Comparison of ENCODE assay signal across 7 mouse cellular contexts in the genomic region with DNA sequence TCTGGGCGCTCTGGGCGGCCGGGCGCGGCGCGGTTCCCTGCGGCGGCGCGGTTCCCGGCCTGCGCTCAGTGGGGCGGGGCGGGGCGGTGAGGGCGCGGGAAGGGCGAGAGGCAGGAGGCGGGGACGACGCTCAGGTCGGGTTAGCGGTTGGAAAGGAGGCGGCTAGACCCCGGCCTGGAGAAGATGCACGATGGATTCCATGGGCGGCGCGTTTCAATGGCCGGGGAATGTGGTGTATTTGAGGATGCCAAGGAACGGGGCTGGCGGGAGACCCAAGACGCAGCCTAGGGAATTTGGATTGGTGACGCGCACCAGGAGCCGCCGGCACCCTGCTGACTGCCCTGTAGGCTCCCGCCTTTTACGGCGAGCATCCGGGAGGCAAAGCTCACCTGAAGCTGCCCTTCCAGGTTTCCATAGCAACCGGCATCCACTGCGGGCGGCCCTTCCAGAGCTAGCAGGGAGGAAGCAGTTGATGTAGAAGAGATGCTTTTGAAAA. TPM values are rescaled to one million over a fixed set of nuclear protein-coding genes. Genes with fewer than 3 reads are reported as not detected.
DNase-seq lines count a peak whose midpoint lies in the region; TF ChIP-seq lines count a peak whose summit lies in the region.

No protein-coding gene starts in this region.

- peak overlapping the region; percentile 94 for H3ac ChIP-seq in C2C12 (ENCODE audit: control insufficient read depth, insufficient read length, low read depth)

- peaks cover 23% of the 10 kb centered on the region for H3K4me1 ChIP-seq in E14TG2a.4 (replicated peaks; ENCODE audit: low read depth, low read length)

- DNase-seq in cerebellum, postnatal 14 days: peak; percentile 76 to 80
- peak; percentile 50 to 62 for DNase-seq in frontal cortex, postnatal 14 days (ENCODE audit: low spot score in 2 of 2)
- peak; percentile 55 to 67 for DNase-seq in layer of hippocampus, adult 8-10 months (ENCODE audit: low spot score in 2 of 2)
- peak; percentile 80 for DNase-seq in lung, postnatal 10 days
- peak; percentile 59 for DNase-seq in right cerebral cortex, postnatal 14 days

- TF ChIP-seq CTCF in C2C12 (IDR thresholded peaks at IDR 0.05; ENCODE audit: control insufficient read depth, insufficient read depth, insufficient read length): peak; percentile 0
- TF ChIP-seq CTCF in E14TG2a.4 (conservative IDR thresholded peaks at IDR 0.05; ENCODE audit: low read length): no peak

- H3K4me3 ChIP-seq in C2C12 (ENCODE audit: insufficient read depth, poor library complexity, severe bottlenecking) (peak overlapping the region; percentile 52), E14TG2a.4 (replicated peaks; ENCODE audit: low read length) (peak overlapping the region; percentile 89)

- H3K36me3 ChIP-seq in C2C12 (ENCODE audit: control insufficient read depth, insufficient read depth) (peaks cover 25% of the 10 kb centered on the region), E14TG2a.4 (ENCODE audit: insufficient read depth, low read length) (peaks cover 60% of the 10 kb centered on the region)

- H3K9me3 ChIP-seq in E14TG2a.4 (ENCODE audit: low read length): no peaks in the 10 kb centered on the region

- no peaks in the 10 kb centered on the region for H3K27me3 ChIP-seq in C2C12 (ENCODE audit: control insufficient read depth, insufficient read depth, insufficient read length)
- H3K27me3 ChIP-seq in E14TG2a.4 (ENCODE audit: insufficient read depth, low read length): no peaks in the 10 kb centered on the region

- peaks cover 15% of the 10 kb centered on the region for H3K79me3 ChIP-seq in C2C12 (ENCODE audit: low read depth)

- peaks cover 24% of the 10 kb centered on the region for H3K79me2 ChIP-seq in C2C12 (ENCODE audit: control insufficient read depth, insufficient read depth)

TF ChIP-seq in C2C12, 6 proteins besides CTCF, POLR2A, EP300 and RAD21:
- no peak for TF ChIP-seq MYOG (IDR thresholded peaks at IDR 0.05; ENCODE audit: control insufficient read depth, extremely low read depth, insufficient read length)
- TF ChIP-seq MAX (IDR thresholded peaks at IDR 0.05): no peak
- TF ChIP-seq CEBPB (IDR thresholded peaks at IDR 0.05; ENCODE audit: low read depth): no peak
- no peak for TF ChIP-seq USF1 (IDR thresholded peaks at IDR 0.05; ENCODE audit: low read depth)
- TF ChIP-seq FOSL1 (IDR thresholded peaks at IDR 0.05; ENCODE audit: insufficient read depth, low read length, poor library complexity, severe bottlenecking): no peak
- TF ChIP-seq MYOD1 (IDR thresholded peaks at IDR 0.05; ENCODE audit: control insufficient read depth, insufficient read length, low read depth): no peak

RNA-seq across cellular contexts. Expression of gene Meaf6, which starts 0.5 kb away (rescaled TPM):
- polyA plus RNA-seq in C2C12 (2012; fragmentation: generic; extraction: Trizol): 31.3 TPM
- 100 to 1,000 TPM; 103 to 122 (median 110) TPM for total RNA-seq in layer of hippocampus, adult 8-10 months (2022)

RNA-seq across cellular contexts. Expression of gene Snip1, which starts 18.9 kb away (rescaled TPM):
- 19.1 TPM for polyA plus RNA-seq in C2C12 (2012; fragmentation: generic; extraction: Trizol)
- total RNA-seq in layer of hippocampus, adult 8-10 months (2022): 10 to 100 TPM; 14.1 to 16.4 (median 14.7) TPM

RNA-seq across cellular contexts. Expression of gene Dnali1, which starts 19.9 kb away (rescaled TPM):
- polyA plus RNA-seq in C2C12 (2012; fragmentation: generic; extraction: Trizol): 0.04 TPM
- total RNA-seq in layer of hippocampus, adult 8-10 months (2022): 1 to 10 TPM in 2 of 4 experiments, under 1 TPM in 2; 0.62 to 1.4 (median 1.2) TPM

RNA-seq across cellular contexts. Expression of gene Zc3h12a, which starts 42.2 kb away (rescaled TPM):
- 6.7 TPM for polyA plus RNA-seq in C2C12 (2012; fragmentation: generic; extraction: Trizol)
- total RNA-seq in layer of hippocampus, adult 8-10 months (2022): 1 to 10 TPM in 3 of 4 experiments, under 1 TPM in 1; 0.67 to 2.6 (median 1.5) TPM

Comparison
In these comparisons a context has a peak if more than half of its experiments do, and no peak if none do; other contexts are left out.
1. Peak in every context shown above with its lines: DNase-seq and H3K4me3 ChIP-seq.